Mouse (Mus musculus): Measurements from ENCODE around the gene Lmod1. TPM values are rescaled to one million over a fixed set of nuclear protein-coding genes. Genes with fewer than 3 reads are reported as not detected.

Gene Lmod1
- total RNA-seq, 2 experiments from 2014 or later, result 6.0 to 10.8 TPM

GRCm38 (mm10) chr1:135408973-135409372 lies 84.4 kb downstream of the Lmod1 start:
- DNase-seq (ENCODE audit: low spot score), result no peak

- DNase-seq (ENCODE audit: low spot score), result peak; percentile 85
These were observed 86.4 kb downstream of the Lmod1 start for GRCm38 (mm10) chr1:135410967-135411366.

GRCm38 (mm10) chr1:135412130-135412529 lies 87.5 kb downstream of the Lmod1 start:
- no peak for DNase-seq (ENCODE audit: low spot score)

- DNase-seq (ENCODE audit: low spot score), result peak; percentile 20
These were observed 89.4 kb downstream of the Lmod1 start for GRCm38 (mm10) chr1:135413996-135414395.

Other genes starting within 250 kb of the Lmod1 start
- gene Lgr6, start 219.5 kb upstream of the Lmod1 start, total RNA-seq (2021), result under 1 TPM; 0.11 to 0.57 TPM
- gene Ptpn7, start 192.1 kb upstream of the Lmod1 start, total RNA-seq (2021), result under 1 TPM; 0.07 to 0.14 TPM
- 10 to 100 TPM; 17.4 to 22.5 TPM for gene Arl8a, start 178.0 kb upstream of the Lmod1 start, total RNA-seq (2021)
- under 1 TPM; 0.46 to 0.55 TPM for gene Gpr37l1, start 157.1 kb upstream of the Lmod1 start, total RNA-seq (2021)
- gene Elf3, start 66.2 kb upstream of the Lmod1 start, total RNA-seq (2021), result under 1 TPM; 0.59 to 0.62 TPM
- 10 to 100 TPM; 11.6 to 12.1 TPM for gene Rnpep, start 40.7 kb upstream of the Lmod1 start, total RNA-seq (2021)
- gene Timm17a, start 11.0 kb upstream of the Lmod1 start, total RNA-seq (2021), result 100 to 1,000 TPM; 279 to 302 TPM
- gene Shisa4, start 50.4 kb downstream of the Lmod1 start, total RNA-seq (2021), result 100 to 1,000 TPM; 161 to 171 TPM
- gene Ipo9, start 105.7 kb downstream of the Lmod1 start, total RNA-seq (2021), result 10 to 100 TPM; 20.5 to 26.2 TPM